Mouse (Mus musculus) G1E (cell line): ENCODE measurements around the gene Zc3hav1.

Experiments
- CTCF ChIP-seq: IDR thresholded peaks from 2 replicates; pipeline ENCODE4 v1.5.1; 2012; ENCODE audit warnings: low read depth, low read length, inconsistent platforms, mixed read lengths
- GATA1 ChIP-seq: IDR thresholded peaks from 2 replicates; pipeline ENCODE4 v1.6.1; 2012; ENCODE audit warnings: borderline replicate concordance, low read length, inconsistent platforms, mixed read lengths

GRCm38 (mm10) chr6:38337166-38337705, 17.2 kb downstream of the Zc3hav1 start:
- no peak for TF ChIP-seq CTCF
- no peak for TF ChIP-seq GATA1
